Mouse (Mus musculus): ENCODE data around the gene Slc1a1.
A peak's percentile ranks its signal among the peaks of the same experiment; 100 is the strongest.

Slc1a1 gene

GRCm38 (mm10) chr19:28834798-28835499 lies at the start of gene Slc1a1:
TSS of gene Slc1a1 (plus strand) at chr19:28835049.
- peak; percentile 60 for DNase-seq (ENCODE audit: extremely low spot score, low spot score)

GRCm38 (mm10) chr19:28790196-28790595 lies 44.7 kb upstream of the Slc1a1 start:
- no peak for DNase-seq (ENCODE audit: extremely low spot score, low spot score)

GRCm38 (mm10) chr19:28793307-28793706 lies 41.5 kb upstream of the Slc1a1 start:
- DNase-seq (ENCODE audit: extremely low spot score, low spot score) = no peak

- DNase-seq (ENCODE audit: extremely low spot score, low spot score) = no peak
These were observed 38.6 kb upstream of the Slc1a1 start for GRCm38 (mm10) chr19:28796146-28796848.

GRCm38 (mm10) chr19:28796966-28797365 lies 37.9 kb upstream of the Slc1a1 start:
- DNase-seq (ENCODE audit: extremely low spot score, low spot score) = no peak

- no peak for DNase-seq (ENCODE audit: extremely low spot score, low spot score)
These were observed 37.2 kb upstream of the Slc1a1 start for GRCm38 (mm10) chr19:28797611-28798010.

- DNase-seq (ENCODE audit: extremely low spot score, low spot score) = no peak
These were observed 34.4 kb upstream of the Slc1a1 start for GRCm38 (mm10) chr19:28800448-28800847.

- no peak for DNase-seq (ENCODE audit: extremely low spot score, low spot score)
These were observed 28.6 kb upstream of the Slc1a1 start for GRCm38 (mm10) chr19:28806276-28806675.

- no peak for DNase-seq (ENCODE audit: extremely low spot score, low spot score)
These were observed 27.9 kb upstream of the Slc1a1 start for GRCm38 (mm10) chr19:28806821-28807496.

- DNase-seq (ENCODE audit: extremely low spot score, low spot score) = no peak
These were observed 27.4 kb upstream of the Slc1a1 start for GRCm38 (mm10) chr19:28807497-28807871.

GRCm38 (mm10) chr19:28818286-28818685 lies 16.6 kb upstream of the Slc1a1 start:
- no peak for DNase-seq (ENCODE audit: extremely low spot score, low spot score)

- DNase-seq (ENCODE audit: extremely low spot score, low spot score) = no peak
These were observed 7.0 kb upstream of the Slc1a1 start for GRCm38 (mm10) chr19:28827697-28828328.

GRCm38 (mm10) chr19:28831324-28831723 lies 3.5 kb upstream of the Slc1a1 start:
- no peak for DNase-seq (ENCODE audit: extremely low spot score, low spot score)

GRCm38 (mm10) chr19:28832605-28833004 lies 2.2 kb upstream of the Slc1a1 start:
- DNase-seq (ENCODE audit: extremely low spot score, low spot score) = no peak

- DNase-seq (ENCODE audit: extremely low spot score, low spot score) = no peak
These were observed 461 bp upstream of the Slc1a1 start for GRCm38 (mm10) chr19:28834388-28834787.

- no peak for DNase-seq (ENCODE audit: extremely low spot score, low spot score)
These were observed 633 bp downstream of the Slc1a1 start for GRCm38 (mm10) chr19:28835500-28835864.

- DNase-seq (ENCODE audit: extremely low spot score, low spot score) = no peak
These were observed 1.3 kb downstream of the Slc1a1 start for GRCm38 (mm10) chr19:28836116-28836515.

- DNase-seq (ENCODE audit: extremely low spot score, low spot score) = no peak
These were observed 2.0 kb downstream of the Slc1a1 start for GRCm38 (mm10) chr19:28836651-28837410.

- no peak for DNase-seq (ENCODE audit: extremely low spot score, low spot score)
These were observed 3.9 kb downstream of the Slc1a1 start for GRCm38 (mm10) chr19:28838796-28839195.

GRCm38 (mm10) chr19:28844946-28845710 lies 10.3 kb downstream of the Slc1a1 start:
- DNase-seq (ENCODE audit: extremely low spot score, low spot score) = no peak

All from neural tube, embryonic 10.5 days (tissue).